29 mouse cellular contexts compared by ENCODE assay signal in the genomic region with DNA sequence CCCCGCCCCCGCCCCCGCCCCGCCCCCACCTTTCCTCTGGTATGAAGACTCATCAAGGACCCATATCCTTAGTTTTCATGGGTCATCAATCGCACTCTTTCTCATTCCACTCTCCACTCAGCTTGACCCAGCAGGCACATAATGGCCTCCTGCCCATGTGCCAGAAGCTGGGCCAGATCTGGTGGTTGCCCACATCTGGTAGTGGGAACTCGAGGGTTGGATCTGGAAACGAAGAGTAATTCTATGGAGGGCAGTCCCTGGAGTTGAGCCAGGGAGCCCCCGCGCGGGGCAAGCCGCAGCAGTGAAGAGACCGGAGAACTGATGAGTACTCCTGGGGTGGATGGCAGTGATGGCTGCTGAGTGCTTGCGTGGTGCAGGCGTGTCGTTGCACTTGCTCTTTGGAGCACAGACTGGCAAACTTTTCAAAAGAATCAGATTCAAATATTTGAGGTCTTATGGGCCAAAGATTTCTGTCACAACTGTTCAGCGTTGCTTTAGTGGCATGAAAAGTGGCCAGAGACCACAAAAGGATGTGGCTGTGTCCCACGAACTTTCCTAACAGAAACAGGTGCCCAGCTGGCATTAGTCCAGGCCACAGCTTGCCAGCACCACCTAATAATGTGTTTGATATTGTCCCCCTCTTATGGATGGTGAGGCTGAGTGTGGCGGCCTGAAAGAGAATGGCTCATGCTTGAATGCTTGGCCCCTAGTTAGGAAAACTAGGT.
A peak's percentile ranks its signal among the peaks of the same experiment; 100 is the strongest.
DNase-seq lines count a peak whose midpoint lies in the region; ATAC-seq and TF ChIP-seq lines count a peak whose summit lies in the region.
"Had no signal": no experiment of that assay in that cellular context is flagged by ENCODE, and none has a peak within 500 bp of the region (broad histone marks: within the 10 kb centered on the region; RNA-seq: fewer than 3 reads in every experiment).

No protein-coding gene starts in this region.

- ATAC-seq in hindbrain, embryonic 16.5 days, result peak; percentile 9; the same call in 1 of the 2 replicates
- ATAC-seq in liver, embryonic 12.5 days, result no peak
- ATAC-seq: intestine, embryonic 16.5 days; midbrain, embryonic 16.5 days; Patski had no signal

- WGBS in hindbrain, embryonic 16.5 days, result 64% methylated on average over 18 of the region's 18 CpGs
- WGBS in hindbrain, embryonic 10.5 days, result 89% methylated on average over 18 of the region's 18 CpGs
- WGBS in liver, adult 2 months, result 66% methylated on average over 17 of the region's 18 CpGs
- 71% methylated on average over 18 of the region's 18 CpGs for WGBS in liver, embryonic 12.5 days (ENCODE audit: insufficient replicate concordance)

- H3K9me3 ChIP-seq in hindbrain, embryonic 16.5 days (ENCODE audit: control insufficient read depth, low read length), result no peaks in the 10 kb centered on the region
- H3K9me3 ChIP-seq in hindbrain, embryonic 10.5 days, result no peaks in the 10 kb centered on the region
- H3K9me3 ChIP-seq in liver, embryonic 12.5 days (replicated peaks), result no peaks in the 10 kb centered on the region
- H3K9me3 ChIP-seq: embryonic facial prominence, embryonic 10.5 days; embryonic facial prominence, embryonic 15.5 days; forebrain, embryonic 12.5 days; heart, embryonic 10.5 days; heart, embryonic 15.5 days; limb, embryonic 13.5 days; midbrain, embryonic 10.5 days had no signal

- no peak for TF ChIP-seq POLR2A in liver, adult 2 months (IDR thresholded peaks at IDR 0.05; ENCODE audit: extremely low read depth, insufficient read depth, low read length)

- no peak overlapping the region for H3K9ac ChIP-seq in hindbrain, embryonic 16.5 days (ENCODE audit: low read depth, low read length)
- no peak overlapping the region for H3K9ac ChIP-seq in liver, adult 2 months (ENCODE audit: low read depth, low read length)
- H3K9ac ChIP-seq in liver, embryonic 12.5 days, result no peak overlapping the region
- H3K9ac ChIP-seq: embryonic facial prominence, embryonic 15.5 days; forebrain, embryonic 12.5 days; heart, embryonic 15.5 days; limb, embryonic 13.5 days; liver, embryonic 14.5 days; lung, embryonic 14.5 days had no signal

- no peak overlapping the region for H3K27ac ChIP-seq in hindbrain, embryonic 16.5 days (ENCODE audit: low read depth, low read length)
- H3K27ac ChIP-seq in hindbrain, embryonic 10.5 days, result no peak overlapping the region; the same call in 1 of the 2 replicates
- H3K27ac ChIP-seq in liver, adult 2 months (replicated peaks; ENCODE audit: insufficient read depth, low read depth, low read length), result no peak overlapping the region
- H3K27ac ChIP-seq in liver, embryonic 12.5 days, result no peak overlapping the region
- H3K27ac ChIP-seq: embryonic facial prominence, embryonic 10.5 days; embryonic facial prominence, embryonic 15.5 days; forebrain, embryonic 12.5 days; heart, embryonic 10.5 days; heart, embryonic 15.5 days; limb, embryonic 13.5 days; liver, embryonic 14.5 days; midbrain, embryonic 10.5 days had no signal

- H3K27me3 ChIP-seq in hindbrain, embryonic 16.5 days (replicated peaks; ENCODE audit: control insufficient read depth, insufficient read depth, low read length), result no peaks in the 10 kb centered on the region
- no peaks in the 10 kb centered on the region for H3K27me3 ChIP-seq in hindbrain, embryonic 10.5 days (ENCODE audit: insufficient read depth, poor library complexity, severe bottlenecking)
- H3K27me3 ChIP-seq in liver, adult 2 months (ENCODE audit: control insufficient read depth, insufficient read depth, low read length), result no peaks in the 10 kb centered on the region
- no peaks in the 10 kb centered on the region for H3K27me3 ChIP-seq in liver, embryonic 12.5 days (replicated peaks)
- H3K27me3 ChIP-seq: embryonic facial prominence, embryonic 15.5 days; heart, embryonic 15.5 days; limb, embryonic 13.5 days; Patski had no signal

- H3K4me3 ChIP-seq in hindbrain, embryonic 16.5 days (ENCODE audit: low read length), result no peak overlapping the region
- no peak overlapping the region for H3K4me3 ChIP-seq in hindbrain, embryonic 10.5 days
- H3K4me3 ChIP-seq in liver, adult 2 months (ENCODE audit: insufficient read depth, low read depth, low read length), result no peak overlapping the region
- no peak overlapping the region for H3K4me3 ChIP-seq in liver, embryonic 12.5 days
- H3K4me3 ChIP-seq: embryonic facial prominence, embryonic 10.5 days; embryonic facial prominence, embryonic 15.5 days; forebrain, embryonic 12.5 days; heart, embryonic 10.5 days; heart, embryonic 15.5 days; limb, embryonic 13.5 days; midbrain, embryonic 10.5 days had no signal

- DNase-seq in hindbrain, embryonic 10.5 days (ENCODE audit: low spot score), result no peak
- peak; percentile 58 for DNase-seq in liver, adult 2 months (ENCODE audit: extremely low read depth, low read depth, low spot score)
- DNase-seq in 416B (ENCODE audit: low read depth) (peak; percentile 9), R1 (ENCODE audit: low read depth, low spot score) (peak; percentile 43)
- DNase-seq in thymus, postnatal 0 days (ENCODE audit: low spot score), result no peak
- DNase-seq: adrenal gland, postnatal 14 days; cerebellum, adult 11 months; gastrocnemius, postnatal 14 days; heart, adult 11 months; kidney, adult 9 months; kidney, postnatal 14 days; layer of hippocampus, adult 9-11 months; lung, embryonic 14.5 days; right cerebral cortex, postnatal 25 days; thymus, postnatal 36 days had no signal

- no peaks in the 10 kb centered on the region for H3K36me3 ChIP-seq in hindbrain, embryonic 16.5 days (ENCODE audit: control insufficient read depth, insufficient read depth, low read length)
- H3K36me3 ChIP-seq in hindbrain, embryonic 10.5 days, result no peaks in the 10 kb centered on the region
- H3K36me3 ChIP-seq in liver, adult 2 months (ENCODE audit: control insufficient read depth, insufficient read depth, low read length), result no peaks in the 10 kb centered on the region
- no peaks in the 10 kb centered on the region for H3K36me3 ChIP-seq in liver, embryonic 12.5 days
- H3K36me3 ChIP-seq: embryonic facial prominence, embryonic 10.5 days; embryonic facial prominence, embryonic 15.5 days; forebrain, embryonic 12.5 days; G1E; heart, embryonic 10.5 days; heart, embryonic 15.5 days; limb, embryonic 13.5 days; midbrain, embryonic 10.5 days had no signal

- no peak for TF ChIP-seq CTCF in liver, adult 2 months (IDR thresholded peaks at IDR 0.05; ENCODE audit: low read depth, low read length)

- no peaks in the 10 kb centered on the region; the same call in 1 of the 2 replicates for H3K79me2 ChIP-seq in liver, adult 2 months (ENCODE audit: control insufficient read depth, insufficient read depth, low read length)

- peaks cover 17% of the 10 kb centered on the region for H3K4me1 ChIP-seq in hindbrain, embryonic 16.5 days (ENCODE audit: control insufficient read depth, insufficient read depth, low read depth, low read length)
- H3K4me1 ChIP-seq in hindbrain, embryonic 10.5 days (replicated peaks), result peaks cover 62% of the 10 kb centered on the region
- H3K4me1 ChIP-seq in liver, adult 2 months (ENCODE audit: control insufficient read depth, insufficient read depth, low read length), result no peaks in the 10 kb centered on the region
- H3K4me1 ChIP-seq in liver, embryonic 12.5 days, result no peaks in the 10 kb centered on the region
- H3K4me1 ChIP-seq: heart, embryonic 10.5 days; heart, embryonic 15.5 days had no signal

- no peak overlapping the region for H3K4me2 ChIP-seq in hindbrain, embryonic 16.5 days (ENCODE audit: low read length)
- H3K4me2 ChIP-seq in liver, embryonic 12.5 days, result no peak overlapping the region
- H3K4me2 ChIP-seq: embryonic facial prominence, embryonic 15.5 days; forebrain, embryonic 12.5 days; heart, embryonic 15.5 days; limb, embryonic 13.5 days; lung, embryonic 14.5 days had no signal

Comparison
In these comparisons a context has a peak if more than half of its experiments do, and no peak if none do; other contexts are left out.
1. DNase-seq: peak in liver, adult 2 months (single experiment), 416B (single experiment) and R1 (single experiment); none in hindbrain, embryonic 10.5 days (single experiment) and thymus, postnatal 0 days (single experiment).